Mouse (Mus musculus) heart, adult 2 months (tissue): Measurements from ENCODE around the gene Adgrf5. TPM values are rescaled to one million over a fixed set of nuclear protein-coding genes. Genes with fewer than 3 reads are reported as not detected.

Experiments used
- DNase-seq, 2 experiments: peaks; one replicate each; pipeline ENCODE4 v3.0.0; 2021
- H3K27ac ChIP-seq: fragments of 200-600 bp; 2 replicates; pipeline ENCODE4 v1.8.1; 2022
- H3K27me3 ChIP-seq: fragments of 200-500 bp; 2 replicates; pipeline ENCODE4 v1.6.1; 2012; ENCODE audit warnings: mild to moderate bottlenecking, low read length, inconsistent platforms, mixed read lengths; ENCODE audit not compliant: control insufficient read depth, insufficient read depth
- H3K36me3 ChIP-seq: fragments of 200-500 bp; 2 replicates; pipeline ENCODE4 v1.6.1; 2012; ENCODE audit warnings: low read length, inconsistent platforms; ENCODE audit not compliant: control insufficient read depth, insufficient read depth
- H3K4me1 ChIP-seq: fragments of 200-500 bp; 2 replicates; pipeline ENCODE4 v1.6.1; 2011; ENCODE audit warnings: low read length; ENCODE audit not compliant: control insufficient read depth, insufficient read depth
- H3K4me3 ChIP-seq: fragments of 200-600 bp; 2 replicates; pipeline ENCODE4 v1.8.1; 2022
- H3K79me2 ChIP-seq: fragments of 200-500 bp; replicated peaks from 2 replicates; pipeline ENCODE4 v1.6.1; 2012; ENCODE audit warnings: mild to moderate bottlenecking, inconsistent platforms, low read length, moderate library complexity, mixed read lengths; ENCODE audit not compliant: control insufficient read depth, insufficient read depth
- H3K9ac ChIP-seq: fragments of 200-500 bp; 2 replicates; pipeline ENCODE4 v1.6.1; 2012; ENCODE audit warnings: low read depth, mild to moderate bottlenecking, control low read depth, inconsistent platforms, low read length, mixed read lengths
- CTCF ChIP-seq: fragments of 200-600 bp; IDR thresholded peaks from 2 replicates; pipeline ENCODE4 v1.8.1; 2022; ENCODE audit warnings: antibody characterized with exemption, mild to moderate bottlenecking, moderate library complexity
- EP300 ChIP-seq: fragments of 200-500 bp; IDR thresholded peaks from 2 replicates; pipeline ENCODE4 v1.6.1; 2011; ENCODE audit warnings: low read depth, low read length, control low read depth; ENCODE audit not compliant: insufficient read depth
- POLR2A ChIP-seq: fragments of 200-500 bp; IDR thresholded peaks from 2 replicates; pipeline ENCODE4 v1.6.1; 2011; ENCODE audit warnings: mild to moderate bottlenecking, low read depth, low read length, control low read depth; ENCODE audit not compliant: insufficient read depth
- WGBS: fragments of 180-500 bp; shearing (Covaris S2); methylation state at CpG from one replicate; pipeline ENCODE4 v1.1.7; 2018; 5-methylcytosine and 5-hydroxymethylcytosine counted together
- intact Hi-C: fragments of 180-260 bp; cut with DNase I; formaldehyde crosslinking; loops from one replicate; pipeline ENCODE4 v1.15.1; 2025
- polyA plus RNA-seq: library from polyadenylated mRNA; depleted of rRNA; stranded (reverse); fragments of >200 nt; gene quantifications from 2 replicates; pipeline ENCODE4 v1.2.3, GENCODE M21; 2012
- total RNA-seq, 2 experiments: library from RNA; stranded (reverse); gene quantifications; 2 replicates each; pipeline ENCODE4 v1.2.3; 2021

Adgrf5 gene
- total and polyA plus RNA-seq, 3 experiments = 57.7 to 231 (median 184) TPM

GRCm38 (mm10) chr17:43357902-43358539, 2.2 kb upstream of the Adgrf5 start:
- H3K4me3 ChIP-seq = no peak overlapping the region
- H3K79me2 ChIP-seq = no peaks in the 10 kb centered on the region
- intact Hi-C loops = no loop called here
- no peak for TF ChIP-seq EP300
- TF ChIP-seq CTCF = no peak
- no peak for TF ChIP-seq POLR2A
- no peaks in the 10 kb centered on the region for H3K36me3 ChIP-seq
- no peak for DNase-seq
- H3K9ac ChIP-seq = no peak overlapping the region
- H3K27ac ChIP-seq = no peak overlapping the region
- H3K27me3 ChIP-seq = no peaks in the 10 kb centered on the region
- WGBS = 24% methylated on average over 9 of the region's 9 CpGs
- H3K4me1 ChIP-seq = peaks cover 3% of the 10 kb centered on the region

GRCm38 (mm10) chr17:43361021-43361420, 770 bp downstream of the Adgrf5 start:
- H3K4me1 ChIP-seq = peaks cover 10% of the 10 kb centered on the region
- TF ChIP-seq EP300 (no peak), CTCF (no peak), POLR2A (no peak)
- intact Hi-C loops = loop anchor here (2.0 to 5.0 kb wide), 5 partner anchors 16 to 71 kb away; no protein-coding TSS in a partner anchor
- H3K4me3 ChIP-seq = peak overlapping the region; percentile 53
- no peak for DNase-seq
- no peaks in the 10 kb centered on the region for H3K27me3 ChIP-seq
- peaks cover 12% of the 10 kb centered on the region for H3K36me3 ChIP-seq
- H3K9ac ChIP-seq = peak overlapping the region; percentile 69
- no peaks in the 10 kb centered on the region for H3K79me2 ChIP-seq
- 45% methylated on average over 11 of the region's 11 CpGs for WGBS
- peak overlapping the region; percentile 88 for H3K27ac ChIP-seq

- H3K27ac ChIP-seq = peak overlapping the region; percentile 88
- H3K9ac ChIP-seq = peak overlapping the region; percentile 63
- H3K4me1 ChIP-seq = peaks cover 10% of the 10 kb centered on the region
- WGBS = 20% methylated on average over 11 of the region's 11 CpGs
- no peaks in the 10 kb centered on the region for H3K79me2 ChIP-seq
- H3K4me3 ChIP-seq = peak overlapping the region; percentile 53
- H3K36me3 ChIP-seq = peaks cover 17% of the 10 kb centered on the region
- intact Hi-C loops = loop anchor here (5.0 kb wide), 1 partner anchor 70 kb away; no protein-coding TSS in a partner anchor
- peak; percentile 84 for TF ChIP-seq POLR2A
- TF ChIP-seq CTCF = no peak
- peak; percentile 85; the same call in 1 of the 2 replicates for TF ChIP-seq EP300
- peak in 1 of 2 experiments; percentile 48 for DNase-seq
- no peaks in the 10 kb centered on the region for H3K27me3 ChIP-seq
Measured at GRCm38 (mm10) chr17:43362362-43362761, 2.1 kb downstream of the Adgrf5 start.

- TF ChIP-seq EP300 (no peak), POLR2A (no peak), CTCF (no peak)
- H3K79me2 ChIP-seq = no peaks in the 10 kb centered on the region
- peak overlapping the region; percentile 88 for H3K27ac ChIP-seq
- intact Hi-C loops = loop anchor here (5.0 kb wide), 1 partner anchor 69 kb away; no protein-coding TSS in a partner anchor
- 39% methylated on average over 6 of the region's 6 CpGs for WGBS
- peaks cover 14% of the 10 kb centered on the region for H3K4me1 ChIP-seq
- H3K27me3 ChIP-seq = no peaks in the 10 kb centered on the region
- peak overlapping the region; percentile 51 for H3K4me3 ChIP-seq
- peaks cover 22% of the 10 kb centered on the region for H3K36me3 ChIP-seq
- peak in 1 of 2 experiments; percentile 14 for DNase-seq
- H3K9ac ChIP-seq = peak overlapping the region; percentile 55
Measured at GRCm38 (mm10) chr17:43362881-43363280, 2.6 kb downstream of the Adgrf5 start.

- Histone ChIP-seq H3K36me3 (peaks cover 26% of the 10 kb centered on the region), H3K79me2 (no peaks in the 10 kb centered on the region), H3K27ac (peak overlapping the region; percentile 88), H3K27me3 (no peaks in the 10 kb centered on the region), H3K4me3 (no peak overlapping the region; the same call in 1 of the 2 replicates), H3K4me1 (peaks cover 18% of the 10 kb centered on the region), H3K9ac (peak overlapping the region; percentile 38; the same call in 1 of the 2 replicates)
- TF ChIP-seq POLR2A = no peak
- TF ChIP-seq EP300 = no peak
- TF ChIP-seq CTCF = no peak
- WGBS = 52% methylated on average over 6 of the region's 6 CpGs
- intact Hi-C loops = loop anchor here (5.0 kb wide), 1 partner anchor 68 kb away; no protein-coding TSS in a partner anchor
- no peak for DNase-seq
Measured at GRCm38 (mm10) chr17:43363921-43364320, 3.7 kb downstream of the Adgrf5 start.

- H3K9ac ChIP-seq = 0 out of 2 replicates have a peak overlapping the region, but pooled peaks have one; percentile 20
- no peaks in the 10 kb centered on the region for H3K27me3 ChIP-seq
- H3K36me3 ChIP-seq = peaks cover 34% of the 10 kb centered on the region
- peak; percentile 43 to 58 for DNase-seq
- TF ChIP-seq POLR2A = no peak; the same call in 1 of the 2 replicates
- peak; percentile 96 for TF ChIP-seq EP300
- peaks cover 3% of the 10 kb centered on the region for H3K79me2 ChIP-seq
- peak overlapping the region; percentile 88 for H3K27ac ChIP-seq
- 36% methylated on average over 6 of the region's 6 CpGs for WGBS
- H3K4me1 ChIP-seq = peaks cover 21% of the 10 kb centered on the region
- intact Hi-C loops = no loop called here
- peak overlapping the region; percentile 8; the same call in 1 of the 2 replicates for H3K4me3 ChIP-seq
Measured at GRCm38 (mm10) chr17:43365297-43365696, 5.0 kb downstream of the Adgrf5 start.
